Mouse (Mus musculus) liver, embryonic 14.5 days (tissue): ENCODE measurements at regions not wholly inside any gene's neighbourhood (a gene's known extent, or its start where the extent isn't known, plus 50 kb on each side); places are given as distances from the start of the nearest gene placed in this dataset.

Source experiments
- ATAC-seq: fragments of 200-750 bp; cut with Nextera tagmentation; 2 replicates; pipeline ENCODE4 v1.8.0; 2017; ENCODE audit warnings: moderate number of reproducible peaks, mild to moderate bottlenecking, moderate library complexity; ENCODE audit not compliant: insufficient read depth
- DNase-seq, 3 experiments: peaks; one replicate each; pipeline ENCODE4 v3.0.0-alpha.2; 2012 to 2013; ENCODE audit warnings: low read depth in 3 of 3, low spot score in 3 of 3
- H3K27ac ChIP-seq: fragments of 300-500 bp; sonication (generic); 2 replicates; pipeline ENCODE4 v1.5.1; 2014; ENCODE audit warnings: moderate library complexity, mild to moderate bottlenecking, control low read depth, inconsistent platforms
- H3K27me3 ChIP-seq: fragments of 300-500 bp; sonication (generic); 2 replicates; pipeline ENCODE4 v1.6.1; 2014; ENCODE audit warnings: mild to moderate bottlenecking, low read length, moderate library complexity; ENCODE audit not compliant: control insufficient read depth, insufficient read depth
- H3K36me3 ChIP-seq: fragments of 300-500 bp; sonication (generic); replicated peaks from 2 replicates; pipeline ENCODE4 v1.6.1; 2014; ENCODE audit warnings: low read depth; ENCODE audit not compliant: control insufficient read depth, insufficient read depth
- H3K4me1 ChIP-seq, 2 experiments: fragments of 200-500 bp in 1 of 2; fragments of 300-500 bp in 1 of 2; sonication (generic) in 1 of 2; replicated peaks; 2 replicates each; pipeline ENCODE4 v1.6.1; 2012 to 2014; ENCODE audit warnings: antibody characterized with exemption in 1 of 2, inconsistent platforms in 1 of 2, low read length in 1 of 2; ENCODE audit not compliant: control insufficient read depth in 2 of 2, insufficient read depth in 2 of 2
- H3K4me2 ChIP-seq: fragments of 300-500 bp; sonication (generic); 2 replicates; pipeline ENCODE4 v1.6.1; 2014; ENCODE audit warnings: low read depth, mild to moderate bottlenecking, control low read depth, moderate library complexity
- H3K4me3 ChIP-seq, 2 experiments: fragments of 200-500 bp in 1 of 2; fragments of 300-500 bp in 1 of 2; sonication (generic) in 1 of 2; 2 replicates each; pipeline ENCODE4 v1.5.1; 2012 to 2014; ENCODE audit warnings: low read depth in 2 of 2, low read length in 2 of 2, mild to moderate bottlenecking in 2 of 2, control low read depth in 1 of 2, inconsistent platforms in 1 of 2, moderate library complexity in 1 of 2; ENCODE audit not compliant: insufficient read depth in 1 of 2
- H3K9ac ChIP-seq: fragments of 300-500 bp; sonication (generic); replicated peaks from 2 replicates; pipeline ENCODE4 v1.6.1; 2014; ENCODE audit warnings: mild to moderate bottlenecking, control low read depth, moderate library complexity
- H3K9me3 ChIP-seq: fragments of 300-500 bp; sonication (generic); 2 replicates; pipeline ENCODE4 v1.6.1; 2016; ENCODE audit warnings: low read length, mixed read lengths; ENCODE audit not compliant: control insufficient read depth
- CTCF ChIP-seq: IDR thresholded peaks from 2 replicates; pipeline ENCODE4 v1.5.1; 2016; ENCODE audit warnings: antibody characterized with exemption, low read depth, control low read depth
- EP300 ChIP-seq: IDR thresholded peaks from 2 replicates; pipeline ENCODE4 v1.6.1; 2016; ENCODE audit warnings: antibody characterized with exemption, low read depth
- WGBS: fragments of 180-500 bp; shearing (Covaris S2); extraction: QIAGEN DNeasy Blood & Tissue Kit; methylation state at CpG from one replicate; pipeline ENCODE4 v1.1.7; 2014; ENCODE audit not compliant: insufficient replicate concordance; 5-methylcytosine and 5-hydroxymethylcytosine counted together

DNA sequence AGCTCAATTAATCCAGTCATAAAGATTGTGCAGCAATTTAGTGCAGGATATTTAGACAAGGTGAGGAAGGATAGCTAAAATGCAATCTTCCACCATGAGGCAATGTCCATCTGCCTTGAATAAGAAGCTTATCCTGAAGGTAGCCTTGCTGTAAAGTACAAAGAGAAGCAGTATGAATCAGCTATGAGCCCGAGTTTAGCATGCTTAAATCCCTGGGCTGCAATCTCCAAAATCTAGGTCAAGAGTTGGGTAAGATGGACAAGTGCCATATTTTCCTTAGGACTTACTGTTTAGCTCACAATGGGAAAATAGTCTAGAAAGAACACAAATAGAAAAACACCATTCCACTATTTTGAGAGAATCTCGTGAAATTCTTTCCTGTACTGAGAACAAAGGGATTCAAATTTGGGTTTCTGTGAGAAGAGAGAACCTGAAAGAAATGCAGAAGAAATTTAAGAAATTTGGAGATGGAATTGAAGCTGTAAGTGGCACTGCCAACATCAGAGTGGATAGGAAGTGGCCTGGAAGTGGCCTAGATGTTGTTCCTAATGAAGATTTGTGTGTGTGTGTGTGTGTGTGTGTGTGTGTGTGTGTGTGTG, 449.9 kb downstream of the Tns3 start:
- H3K9me3 ChIP-seq: no peaks in the 10 kb centered on the region
- H3K27me3 ChIP-seq: no peaks in the 10 kb centered on the region
- no peak overlapping the region for H3K4me2 ChIP-seq
- no peaks in the 10 kb centered on the region for H3K4me1 ChIP-seq
- no peak overlapping the region for H3K4me3 ChIP-seq
- no peak for DNase-seq
- ATAC-seq: no peak
- no peaks in the 10 kb centered on the region for H3K36me3 ChIP-seq
- no peak overlapping the region for H3K27ac ChIP-seq
- 42% methylated on average over 2 of the region's 2 CpGs for WGBS
- TF ChIP-seq EP300 (no peak), CTCF (no peak)
- no peak overlapping the region for H3K9ac ChIP-seq

DNA sequence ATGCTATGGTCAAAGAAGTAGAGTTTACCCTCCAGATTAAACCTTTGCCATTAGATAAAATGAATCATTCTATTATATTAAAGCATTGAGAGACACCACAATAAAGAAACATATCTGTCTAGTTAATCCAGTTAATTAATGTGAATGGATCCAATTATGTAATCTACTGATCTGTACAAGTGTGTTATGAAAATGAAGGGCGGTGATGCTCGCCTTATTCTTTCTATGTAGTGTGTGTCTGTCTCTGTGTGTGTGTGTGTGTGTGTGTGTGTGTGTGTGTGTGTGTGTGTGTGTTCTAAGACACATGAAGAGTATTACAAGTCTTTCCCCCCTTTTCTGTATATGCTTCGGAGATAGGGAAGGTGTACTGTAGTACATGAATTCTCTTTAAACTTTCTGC, 451.2 kb downstream of the Tns3 start:
- Histone ChIP-seq H3K4me3 (no peak overlapping the region), H3K4me2 (no peak overlapping the region), H3K27me3 (no peaks in the 10 kb centered on the region), H3K9me3 (no peaks in the 10 kb centered on the region), H3K36me3 (no peaks in the 10 kb centered on the region), H3K9ac (no peak overlapping the region), H3K27ac (no peak overlapping the region), H3K4me1 (no peaks in the 10 kb centered on the region)
- DNase-seq: no peak
- no peak for ATAC-seq
- WGBS: 66% methylated on average over 3 of the region's 3 CpGs
- TF ChIP-seq CTCF: no peak
- TF ChIP-seq EP300: no peak

DNA sequence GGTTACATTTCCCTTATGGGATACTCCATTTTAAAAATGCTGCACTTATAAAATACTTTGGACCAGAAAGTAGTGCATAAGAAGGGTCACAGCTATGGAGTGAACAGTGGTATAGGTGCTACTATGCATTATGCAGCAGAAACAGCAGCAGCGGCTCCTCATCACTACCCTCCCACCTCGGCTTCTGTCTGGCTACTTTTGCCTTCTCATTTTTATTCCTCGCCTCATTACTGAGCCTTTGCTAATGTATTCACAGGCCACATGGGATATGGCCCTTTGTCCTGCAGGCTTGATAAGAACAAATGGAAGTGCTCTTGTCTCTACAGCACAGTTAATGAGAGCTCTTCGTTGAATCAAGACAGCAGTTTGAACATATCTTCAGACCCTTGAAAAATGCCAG, 451.6 kb downstream of the Tns3 start:
- Histone ChIP-seq H3K36me3 (no peaks in the 10 kb centered on the region), H3K27ac (no peak overlapping the region), H3K4me3 (no peak overlapping the region), H3K4me2 (no peak overlapping the region), H3K9ac (no peak overlapping the region), H3K4me1 (no peaks in the 10 kb centered on the region), H3K9me3 (no peaks in the 10 kb centered on the region), H3K27me3 (no peaks in the 10 kb centered on the region)
- no peak for TF ChIP-seq CTCF
- no peak for TF ChIP-seq EP300
- DNase-seq (no peak), ATAC-seq (no peak)
- WGBS: 58% methylated on average over 4 of the region's 4 CpGs

DNA sequence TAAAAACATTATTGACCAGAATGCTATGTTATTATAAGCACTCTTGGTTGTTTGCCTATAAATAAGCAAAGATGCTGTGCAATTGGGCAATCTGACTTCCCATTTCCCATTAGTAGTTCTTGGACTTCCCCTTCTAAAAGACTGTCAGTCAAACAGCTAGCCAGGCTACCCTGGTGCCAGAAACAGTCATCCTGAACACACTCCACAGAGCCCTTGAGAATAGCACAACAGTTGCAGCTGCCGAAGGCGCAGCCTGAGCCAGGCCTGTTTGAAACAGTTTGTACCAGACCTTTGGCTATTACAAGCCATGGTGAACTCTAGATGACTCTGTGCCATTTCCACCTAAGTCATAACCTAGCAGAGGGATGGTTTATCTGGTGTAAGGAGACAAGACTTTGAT, 455.3 kb downstream of the Tns3 start:
- Histone ChIP-seq H3K4me2 (no peak overlapping the region), H3K4me3 (no peak overlapping the region), H3K9me3 (no peaks in the 10 kb centered on the region), H3K36me3 (no peaks in the 10 kb centered on the region), H3K27me3 (no peaks in the 10 kb centered on the region), H3K9ac (no peak overlapping the region), H3K27ac (no peak overlapping the region), H3K4me1 (no peaks in the 10 kb centered on the region)
- DNase-seq: no peak
- WGBS: 61% methylated on average over 2 of the region's 2 CpGs
- ATAC-seq: no peak
- TF ChIP-seq CTCF (no peak), EP300 (no peak)

DNA sequence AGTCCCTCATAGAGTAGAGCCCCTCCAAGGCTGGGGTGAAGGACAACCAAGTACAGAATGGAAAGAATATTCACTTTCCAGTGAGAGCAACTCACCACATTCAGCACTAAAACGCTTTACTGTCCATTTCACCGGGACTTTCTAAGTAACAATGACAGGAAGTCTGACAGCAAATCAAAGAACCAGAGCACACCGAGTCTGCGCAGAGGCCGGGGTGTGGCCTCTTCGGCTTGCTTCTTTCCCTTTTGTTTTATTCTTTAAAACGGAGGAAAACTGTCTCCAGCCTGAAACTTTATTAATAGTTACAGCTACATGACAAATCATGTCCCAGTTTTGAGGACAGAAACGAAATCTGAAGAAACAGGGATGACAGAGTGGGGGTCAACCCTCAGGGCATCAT, 465.0 kb downstream of the Tns3 start:
- TF ChIP-seq EP300: no peak
- no peak for TF ChIP-seq CTCF
- no peak for ATAC-seq
- Histone ChIP-seq H3K4me3 (no peak overlapping the region), H3K9me3 (no peaks in the 10 kb centered on the region), H3K9ac (no peak overlapping the region), H3K4me1 (no peaks in the 10 kb centered on the region), H3K27ac (no peak overlapping the region), H3K4me2 (no peak overlapping the region), H3K36me3 (no peaks in the 10 kb centered on the region), H3K27me3 (no peaks in the 10 kb centered on the region)
- 37% methylated on average over 8 of the region's 8 CpGs for WGBS
- no peak for DNase-seq
